Mouse (Mus musculus): Measurements from ENCODE around the gene Gm20388. TPM values are rescaled to one million over a fixed set of nuclear protein-coding genes. Genes with fewer than 3 reads are reported as not detected.

Gm20388 gene
- polyA plus RNA-seq, 1 experiment from 2014 or later = not detected

DNA sequence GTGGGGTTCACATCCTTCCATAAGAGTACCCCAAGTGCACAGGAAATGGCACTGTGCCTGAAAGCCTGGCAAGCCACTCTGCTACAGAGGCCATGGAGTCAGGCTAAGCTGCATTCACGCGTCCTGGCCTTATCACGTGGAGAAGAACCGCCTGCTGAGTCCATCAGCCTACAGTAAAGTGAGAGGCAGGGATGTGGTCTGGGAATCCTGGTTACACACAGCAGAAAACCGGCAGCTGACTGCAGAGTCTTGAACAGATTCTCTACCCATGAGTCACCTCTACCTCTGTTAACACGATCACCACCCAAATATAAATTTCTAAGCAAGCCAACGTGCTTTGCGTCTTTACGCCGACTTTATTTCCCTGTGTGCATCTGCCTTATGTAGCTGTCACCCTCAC lies 2457.9 kb downstream of the Gm20388 start:
- Histone ChIP-seq H3K4me1 (peaks cover 17% of the 10 kb centered on the region), H3K9ac (no peak overlapping the region), H3K27ac (no peak overlapping the region), H3K4me3 (no peak overlapping the region), H3K4me2 (no peak overlapping the region), H3K27me3 (replicated peaks) (peaks cover 10% of the 10 kb centered on the region), H3K36me3 (no peaks in the 10 kb centered on the region), H3K9me3 (replicated peaks) (no peaks in the 10 kb centered on the region; the same call in 1 of the 2 replicates)
- no peak for ATAC-seq
- WGBS (ENCODE audit: insufficient replicate concordance) = 65% methylated on average over 10 of the region's 10 CpGs

DNA sequence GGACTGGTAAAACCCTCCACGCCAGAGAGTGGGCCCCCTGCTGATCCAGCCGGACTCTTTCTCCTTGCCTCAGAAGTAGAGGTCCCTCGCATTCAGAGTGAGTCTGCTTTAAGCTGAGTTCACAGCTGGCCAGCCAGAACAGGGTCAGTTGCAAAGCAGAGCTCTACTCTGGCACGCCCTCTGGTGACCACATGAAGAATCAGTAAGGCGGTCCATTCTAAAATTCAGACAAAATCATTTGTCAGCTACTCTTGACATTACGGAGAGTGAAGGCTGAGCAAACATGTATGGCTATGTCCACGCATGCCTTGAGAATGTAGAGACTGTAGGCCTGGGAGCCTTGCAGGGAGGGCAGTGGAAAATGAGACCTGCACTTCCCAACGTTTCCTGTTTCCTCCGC lies 2459.0 kb downstream of the Gm20388 start:
- Histone ChIP-seq H3K36me3 (no peaks in the 10 kb centered on the region), H3K9me3 (replicated peaks) (no peaks in the 10 kb centered on the region; the same call in 1 of the 2 replicates), H3K9ac (no peak overlapping the region), H3K27ac (no peak overlapping the region), H3K27me3 (replicated peaks) (no peaks in the 10 kb centered on the region; the same call in 1 of the 2 replicates), H3K4me3 (no peak overlapping the region), H3K4me1 (peaks cover 24% of the 10 kb centered on the region), H3K4me2 (no peak overlapping the region)
- 13% methylated on average over 9 of the region's 9 CpGs for WGBS (ENCODE audit: insufficient replicate concordance)
- peak; percentile 64 for ATAC-seq

DNA sequence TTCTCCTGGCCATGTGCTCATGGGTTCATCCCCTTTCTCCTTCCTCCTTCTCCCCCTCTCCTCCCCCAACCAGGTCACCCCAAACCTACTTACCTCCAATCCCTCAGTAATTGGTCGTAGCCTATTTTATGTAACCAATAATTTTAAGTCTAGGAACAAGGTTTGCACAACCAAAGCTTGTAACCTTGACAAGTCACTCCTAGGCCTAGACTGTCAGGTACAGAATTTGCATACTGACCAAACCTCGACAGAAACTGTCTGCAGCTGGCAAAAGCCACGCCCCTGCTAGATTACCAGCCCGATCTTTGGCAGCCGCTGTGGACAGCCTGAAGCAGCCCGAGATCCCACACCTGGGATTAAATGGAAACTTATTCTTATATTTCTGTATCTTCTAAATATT lies 2461.1 kb downstream of the Gm20388 start:
- Histone ChIP-seq H3K36me3 (no peaks in the 10 kb centered on the region), H3K4me1 (peaks cover 38% of the 10 kb centered on the region), H3K27me3 (replicated peaks) (no peaks in the 10 kb centered on the region; the same call in 1 of the 2 replicates), H3K9ac (no peak overlapping the region), H3K4me3 (no peak overlapping the region), H3K27ac (no peak overlapping the region), H3K4me2 (no peak overlapping the region), H3K9me3 (replicated peaks) (no peaks in the 10 kb centered on the region)
- 50% methylated on average over 6 of the region's 6 CpGs for WGBS (ENCODE audit: insufficient replicate concordance)
- ATAC-seq = no peak

DNA sequence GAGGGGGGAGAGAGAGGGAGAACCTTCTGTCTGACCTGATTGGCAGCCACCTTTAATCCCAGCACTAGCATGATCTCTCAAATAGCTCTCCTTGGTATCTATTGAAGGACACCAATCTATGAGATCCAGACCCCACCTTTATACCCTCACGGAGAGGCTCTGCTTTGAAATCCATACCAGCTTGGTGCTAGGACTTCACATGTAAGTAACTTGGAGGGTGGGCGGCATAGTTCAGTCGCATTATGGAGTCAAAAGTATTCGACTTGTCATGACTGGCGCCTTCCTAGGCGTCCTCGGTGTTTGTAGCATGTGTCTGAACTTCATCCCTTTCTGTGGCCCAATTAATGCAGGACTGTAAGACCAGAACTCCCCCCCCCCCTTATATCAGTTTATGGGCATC lies 2464.7 kb downstream of the Gm20388 start:
- Histone ChIP-seq H3K4me3 (peak overlapping the region; percentile 90), H3K9ac (peak overlapping the region; percentile 71)
- ATAC-seq = no peak

DNA sequence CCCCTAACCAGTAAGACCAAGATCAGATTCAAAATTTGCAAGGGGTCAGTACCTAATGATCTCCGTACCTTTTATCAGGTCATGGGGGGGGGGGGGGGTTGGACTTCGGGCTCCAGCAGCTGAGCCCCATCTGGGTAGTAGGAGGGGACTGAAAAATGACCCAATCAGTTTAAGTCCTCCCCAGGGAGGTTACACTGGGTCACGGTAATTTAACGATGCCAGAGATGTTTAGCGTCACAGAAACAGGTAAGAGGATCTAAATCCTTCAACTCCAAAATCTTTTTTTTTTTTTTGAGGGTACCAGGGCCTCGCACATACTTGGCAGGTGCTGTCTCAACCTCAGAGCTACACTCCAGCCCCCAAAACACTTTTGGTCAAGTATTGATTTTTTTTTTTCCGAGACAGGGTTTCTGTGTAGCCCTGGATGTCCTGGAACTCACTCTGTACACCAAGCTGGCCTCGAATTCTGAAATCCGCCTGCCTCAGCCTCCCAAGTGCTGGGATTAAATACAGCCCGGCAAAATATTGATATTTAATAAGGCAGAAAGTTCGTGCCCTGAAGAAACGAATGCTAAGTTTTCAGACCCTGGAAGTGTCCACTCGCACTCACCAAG lies 2465.2 kb downstream of the Gm20388 start:
- Histone ChIP-seq H3K36me3 (peaks cover 33% of the 10 kb centered on the region), H3K4me2 (peak overlapping the region; percentile 81), H3K4me3 (peak overlapping the region; percentile 90), H3K4me1 (peaks cover 58% of the 10 kb centered on the region), H3K9ac (peak overlapping the region; percentile 71), H3K27me3 (replicated peaks) (no peaks in the 10 kb centered on the region), H3K27ac (peak overlapping the region; percentile 72), H3K9me3 (replicated peaks) (no peaks in the 10 kb centered on the region)
- 18% methylated on average over 13 of the region's 13 CpGs for WGBS (ENCODE audit: insufficient replicate concordance)
- ATAC-seq = no peak

More for the DNA sequence above, 2464.7 kb downstream of the Gm20388 start:
- H3K27ac ChIP-seq = no peak overlapping the region
- H3K36me3 ChIP-seq = peaks cover 28% of the 10 kb centered on the region
- H3K4me2 ChIP-seq = peak overlapping the region; percentile 81
- H3K9me3 ChIP-seq (replicated peaks) = no peaks in the 10 kb centered on the region
- peaks cover 54% of the 10 kb centered on the region for H3K4me1 ChIP-seq
- H3K27me3 ChIP-seq (replicated peaks) = no peaks in the 10 kb centered on the region
- 72% methylated on average over 7 of the region's 7 CpGs for WGBS (ENCODE audit: insufficient replicate concordance)

DNA sequence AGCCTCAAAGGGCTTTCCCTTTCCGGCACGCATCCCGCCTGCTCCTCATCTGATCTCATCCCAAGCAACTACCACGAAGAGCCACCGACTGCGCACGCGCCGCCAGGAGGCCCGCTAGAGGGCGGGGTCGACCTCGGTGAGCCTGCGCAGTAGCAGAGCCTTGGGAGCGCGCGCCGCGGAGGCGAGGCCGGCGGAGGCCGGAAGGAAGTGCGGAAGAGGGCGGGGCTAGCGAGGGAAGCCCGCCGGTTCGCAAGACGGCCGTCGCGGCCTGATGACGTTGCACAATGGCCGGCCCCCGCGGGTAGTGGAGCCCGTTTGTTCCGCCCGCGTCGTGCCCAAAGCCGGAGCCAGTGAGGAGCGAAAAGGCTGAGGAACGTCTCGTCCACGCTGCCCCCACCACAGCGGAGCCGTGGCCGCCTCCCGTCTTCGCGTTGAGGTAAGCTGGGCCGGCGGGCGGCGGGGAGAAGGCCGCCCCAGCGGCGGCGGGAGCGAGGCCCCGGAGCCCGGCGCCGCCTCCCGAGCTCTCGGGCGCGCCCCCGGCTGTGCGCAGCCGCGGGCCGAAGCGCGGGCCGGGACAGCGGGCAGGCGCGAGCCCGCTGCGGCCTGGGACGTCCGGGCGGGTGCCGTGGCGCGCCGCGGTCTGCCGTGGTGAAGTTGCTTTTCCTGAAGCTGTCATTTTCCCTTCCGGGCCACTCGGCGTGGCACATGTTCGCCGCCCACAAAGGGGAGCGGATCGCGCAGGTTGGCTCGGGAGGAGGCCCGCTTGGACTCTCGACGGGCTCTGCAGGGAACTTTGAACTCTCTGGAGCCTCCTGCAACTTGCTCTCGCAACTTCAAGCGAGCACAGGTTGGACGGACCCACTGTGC lies 2466.0 kb downstream of the Gm20388 start, which contains the start of gene Zc3h18:
Gene Zc3h18, plus strand, starts transcription at position 245 of the 867 bp plus-strand sequence.
- peaks cover 60% of the 10 kb centered on the region for H3K4me1 ChIP-seq
- peak within 1 kb of the TSS; percentile 90 for H3K9ac ChIP-seq
- ATAC-seq = peak; percentile 95
- H3K9me3 ChIP-seq (replicated peaks) = no peaks in the 10 kb centered on the region
- peak within 1 kb of the TSS; percentile 90 for H3K27ac ChIP-seq
- peaks cover 41% of the 10 kb centered on the region for H3K36me3 ChIP-seq
- H3K27me3 ChIP-seq (replicated peaks) = no peaks in the 10 kb centered on the region
- WGBS (ENCODE audit: insufficient replicate concordance) = under 1% methylated on average over 84 of the region's 107 CpGs
- peak within 1 kb of the TSS; percentile 90 for H3K4me3 ChIP-seq
- peak within 1 kb of the TSS; percentile 83 for H3K4me2 ChIP-seq

DNA sequence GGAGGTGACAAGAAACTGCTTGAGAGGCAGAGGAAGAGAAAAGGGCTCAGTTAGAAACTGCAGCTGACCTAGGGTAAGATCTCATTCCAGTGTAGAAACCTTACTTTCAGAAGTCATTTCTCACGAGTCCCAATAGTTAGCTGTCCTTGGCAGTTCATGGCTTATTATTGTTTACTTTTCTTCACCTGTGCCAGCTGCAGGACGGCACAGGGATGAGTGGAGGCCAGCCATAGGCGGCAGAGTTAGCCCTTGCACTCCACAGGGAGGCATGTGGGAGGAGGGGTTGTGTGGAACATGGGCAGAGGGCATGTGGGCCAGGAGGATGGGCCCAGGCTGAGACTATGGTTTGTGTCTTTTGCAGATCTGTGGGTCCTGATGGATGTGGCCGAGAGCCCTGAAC lies 2472.4 kb downstream of the Gm20388 start:
- Histone ChIP-seq H3K27me3 (replicated peaks) (no peaks in the 10 kb centered on the region), H3K27ac (no peak overlapping the region), H3K9ac (no peak overlapping the region), H3K36me3 (peaks cover 96% of the 10 kb centered on the region), H3K4me3 (no peak overlapping the region), H3K4me1 (peaks cover 33% of the 10 kb centered on the region), H3K4me2 (no peak overlapping the region), H3K9me3 (replicated peaks) (no peaks in the 10 kb centered on the region)
- no peak for ATAC-seq
- 77% methylated on average over 4 of the region's 4 CpGs for WGBS (ENCODE audit: insufficient replicate concordance)

DNA sequence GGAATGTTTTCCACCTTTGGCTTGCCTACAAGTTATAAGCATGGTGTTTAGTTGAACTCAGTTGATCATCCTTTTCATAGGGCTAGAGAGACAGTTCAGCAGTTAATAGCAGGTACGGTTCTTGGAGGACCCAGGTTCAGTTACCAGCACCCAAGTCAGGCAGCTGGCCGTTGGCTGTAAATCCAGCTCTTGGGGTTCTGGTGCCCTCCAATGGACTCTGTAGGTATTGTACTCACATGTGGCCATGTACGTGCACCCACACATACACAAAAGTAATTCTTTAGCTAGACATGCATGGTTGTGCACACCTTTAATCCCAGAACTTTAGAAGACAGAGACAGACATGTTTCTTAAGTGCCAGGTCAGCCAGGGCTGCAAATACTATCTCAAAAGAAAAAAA lies 2478.7 kb downstream of the Gm20388 start:
- no peak for ATAC-seq

DNA sequence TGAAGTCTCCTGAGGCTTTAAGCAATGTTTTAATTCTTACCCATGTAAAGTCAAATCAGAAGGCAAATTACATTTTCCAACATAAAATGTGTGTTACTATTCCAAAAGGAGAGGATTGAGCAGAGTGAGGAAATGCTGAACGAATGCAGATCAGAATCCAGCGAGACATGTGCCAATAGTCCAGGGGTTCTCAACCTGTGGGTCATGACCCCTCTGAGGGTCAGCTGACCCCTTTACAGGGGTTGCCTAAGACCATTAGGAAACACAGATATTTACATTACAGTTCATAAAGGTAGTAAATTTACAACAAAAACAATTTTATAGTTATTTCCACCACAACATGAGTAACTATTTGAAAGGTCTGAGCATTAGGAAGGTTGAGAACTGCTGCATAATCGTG lies 2480.1 kb downstream of the Gm20388 start:
- ATAC-seq = no peak
- Histone ChIP-seq H3K27me3 (replicated peaks) (no peaks in the 10 kb centered on the region), H3K9me3 (replicated peaks) (peaks cover 3% of the 10 kb centered on the region; the same call in 1 of the 2 replicates), H3K27ac (no peak overlapping the region), H3K4me3 (no peak overlapping the region), H3K36me3 (peaks cover 97% of the 10 kb centered on the region), H3K9ac (no peak overlapping the region), H3K4me1 (no peaks in the 10 kb centered on the region), H3K4me2 (no peak overlapping the region)
- WGBS (ENCODE audit: insufficient replicate concordance) = 67% methylated on average over 3 of the region's 3 CpGs

More for the DNA sequence above, 2478.7 kb downstream of the Gm20388 start:
- WGBS (ENCODE audit: insufficient replicate concordance) = 82% methylated on average over 3 of the region's 3 CpGs
- H3K9ac ChIP-seq = no peak overlapping the region
- H3K27ac ChIP-seq = no peak overlapping the region
- H3K4me1 ChIP-seq = peaks cover 4% of the 10 kb centered on the region; the same call in 1 of the 2 replicates
- no peak overlapping the region for H3K4me3 ChIP-seq
- no peaks in the 10 kb centered on the region for H3K27me3 ChIP-seq (replicated peaks)
- H3K9me3 ChIP-seq (replicated peaks) = peaks cover 3% of the 10 kb centered on the region; the same call in 1 of the 2 replicates
- peaks cover 98% of the 10 kb centered on the region for H3K36me3 ChIP-seq
- H3K4me2 ChIP-seq = no peak overlapping the region

DNA sequence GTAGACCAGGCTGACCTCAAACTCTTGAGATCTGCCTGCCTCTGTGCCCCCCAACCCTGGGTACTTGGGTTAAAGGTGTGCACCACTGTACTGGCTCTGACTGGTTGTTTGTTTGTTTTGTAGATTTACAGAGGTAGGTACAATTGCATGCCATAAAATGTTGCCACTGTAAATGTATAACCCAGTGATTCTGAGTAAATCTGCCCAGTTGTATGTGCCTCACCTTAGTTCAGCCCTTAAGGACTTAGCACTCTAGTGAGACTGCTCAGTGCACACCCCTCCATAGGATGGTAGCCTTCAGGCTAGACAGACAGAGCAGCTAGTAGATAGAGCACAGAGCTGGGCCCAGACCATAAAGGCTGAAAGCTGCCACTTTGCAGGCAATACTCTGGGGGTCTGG lies 2483.1 kb downstream of the Gm20388 start:
- Histone ChIP-seq H3K4me1 (no peaks in the 10 kb centered on the region), H3K27ac (no peak overlapping the region), H3K9me3 (replicated peaks) (peaks cover 3% of the 10 kb centered on the region; the same call in 1 of the 2 replicates), H3K4me3 (no peak overlapping the region), H3K9ac (no peak overlapping the region), H3K36me3 (peaks cover 92% of the 10 kb centered on the region), H3K4me2 (no peak overlapping the region), H3K27me3 (replicated peaks) (no peaks in the 10 kb centered on the region)
- ATAC-seq = no peak

DNA sequence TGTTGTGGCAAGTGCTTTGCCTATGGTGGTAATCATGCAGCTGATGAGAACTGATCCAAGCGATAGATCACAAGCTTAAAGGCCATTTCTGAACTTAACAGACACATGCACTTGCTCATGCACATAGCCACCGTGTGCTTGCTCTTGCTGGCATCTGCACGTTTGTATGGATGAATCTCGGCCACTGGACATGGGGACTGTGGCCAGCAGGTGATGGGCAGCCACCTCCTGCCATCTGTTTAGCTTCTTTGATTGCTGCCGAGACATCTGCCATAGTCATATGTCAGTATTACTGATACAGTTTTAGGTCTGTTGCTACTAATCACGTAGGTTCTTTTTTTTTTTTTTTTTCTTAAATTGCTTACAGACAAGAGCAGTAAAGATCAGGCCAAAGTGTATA lies 2484.7 kb downstream of the Gm20388 start:
- H3K4me2 ChIP-seq = no peak overlapping the region
- no peak overlapping the region for H3K4me3 ChIP-seq
- peaks cover 92% of the 10 kb centered on the region for H3K36me3 ChIP-seq
- no peak for ATAC-seq
- H3K27ac ChIP-seq = no peak overlapping the region
- no peaks in the 10 kb centered on the region for H3K4me1 ChIP-seq
- WGBS (ENCODE audit: insufficient replicate concordance) = 90% methylated on average over 6 of the region's 6 CpGs
- no peaks in the 10 kb centered on the region for H3K9me3 ChIP-seq (replicated peaks)
- H3K27me3 ChIP-seq (replicated peaks) = no peaks in the 10 kb centered on the region
- no peak overlapping the region for H3K9ac ChIP-seq

DNA sequence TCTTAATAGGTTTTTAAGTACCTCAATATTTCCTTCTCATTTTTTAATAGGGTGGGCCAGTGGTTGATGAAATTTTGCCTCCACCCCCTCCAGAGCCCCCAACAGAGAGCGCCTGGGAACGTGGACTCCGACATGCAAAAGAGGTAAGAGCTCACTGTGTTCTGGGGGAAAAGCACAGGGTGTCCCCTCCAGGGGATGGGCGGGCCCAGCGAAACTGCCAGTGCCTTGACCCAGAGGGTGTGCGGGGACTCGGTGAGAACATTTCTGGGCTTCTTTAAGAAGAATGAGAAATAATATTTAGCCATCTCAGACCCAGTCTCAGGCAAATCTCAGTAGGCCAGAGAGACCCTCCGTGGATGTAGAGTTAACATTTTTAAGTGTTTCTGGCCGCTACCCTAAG lies 2487.5 kb downstream of the Gm20388 start:
- Histone ChIP-seq H3K36me3 (peaks cover 95% of the 10 kb centered on the region), H3K4me2 (no peak overlapping the region), H3K4me3 (no peak overlapping the region), H3K4me1 (no peaks in the 10 kb centered on the region; the same call in 1 of the 2 replicates), H3K27me3 (replicated peaks) (no peaks in the 10 kb centered on the region), H3K9ac (no peak overlapping the region), H3K27ac (no peak overlapping the region), H3K9me3 (replicated peaks) (no peaks in the 10 kb centered on the region)
- no peak for ATAC-seq
- 91% methylated on average over 9 of the region's 9 CpGs for WGBS (ENCODE audit: insufficient replicate concordance)

Measured in liver, embryonic 12.5 days (tissue).